Mouse (Mus musculus) ES-Bruce4 (cell line): ENCODE data around the gene BC025920. TPM values are rescaled to one million over a fixed set of nuclear protein-coding genes. Genes with fewer than 3 reads are reported as not detected.

Experiments
- H3K27ac ChIP-seq: 2 replicates; pipeline ENCODE4 v1.5.1; 2012; ENCODE audit warnings: low read length, inconsistent platforms; ENCODE audit not compliant: insufficient read depth
- H3K27me3 ChIP-seq: 2 replicates; pipeline ENCODE4 v1.6.1; 2012; ENCODE audit warnings: mild to moderate bottlenecking, low read length, inconsistent platforms; ENCODE audit not compliant: control insufficient read depth, poor library complexity, insufficient read depth, severe bottlenecking
- H3K36me3 ChIP-seq: 2 replicates; pipeline ENCODE4 v1.6.1; 2012; ENCODE audit warnings: inconsistent platforms, mild to moderate bottlenecking, low read length, moderate library complexity; ENCODE audit not compliant: control insufficient read depth, poor library complexity, insufficient read depth, severe bottlenecking
- H3K4me1 ChIP-seq: one replicate; pipeline ENCODE4 v1.8.1; 2011; ENCODE audit warnings: low read length; ENCODE audit not compliant: control insufficient read depth, insufficient read depth
- H3K4me3 ChIP-seq: 2 replicates; pipeline ENCODE4 v1.5.1; 2011; ENCODE audit warnings: low read depth, mild to moderate bottlenecking, low read length
- H3K9ac ChIP-seq: 2 replicates; pipeline ENCODE4 v1.6.1; 2012; ENCODE audit warnings: low read depth, mild to moderate bottlenecking, inconsistent platforms; ENCODE audit not compliant: poor library complexity, severe bottlenecking
- H3K9me3 ChIP-seq: replicated peaks from 2 replicates; pipeline ENCODE4 v1.6.1; 2012; ENCODE audit warnings: mild to moderate bottlenecking, low read length, inconsistent platforms; ENCODE audit not compliant: control insufficient read depth, poor library complexity, insufficient read depth, severe bottlenecking
- CTCF ChIP-seq: IDR thresholded peaks from one replicate; pipeline ENCODE4 v1.8.1; 2011; ENCODE audit warnings: low read depth, low read length
- EP300 ChIP-seq: IDR thresholded peaks from 2 replicates; pipeline ENCODE4 v1.6.1; 2011; ENCODE audit warnings: low read depth, low read length; ENCODE audit not compliant: insufficient read depth
- POLR2A ChIP-seq: IDR thresholded peaks from one replicate; pipeline ENCODE4 v1.8.1; 2011; ENCODE audit warnings: low read length; ENCODE audit not compliant: insufficient read depth
- polyA plus RNA-seq: library from polyadenylated mRNA; stranded (reverse); fragments of >200 nt; gene quantifications from 2 replicates; pipeline ENCODE4 v1.2.4, GENCODE M21; 2011; ENCODE audit warnings: low read depth; ENCODE audit not compliant: missing spikeins, insufficient read depth, insufficient read length

Gene BC025920
- polyA plus RNA-seq, 1 experiment = 3.2 TPM

DNA sequence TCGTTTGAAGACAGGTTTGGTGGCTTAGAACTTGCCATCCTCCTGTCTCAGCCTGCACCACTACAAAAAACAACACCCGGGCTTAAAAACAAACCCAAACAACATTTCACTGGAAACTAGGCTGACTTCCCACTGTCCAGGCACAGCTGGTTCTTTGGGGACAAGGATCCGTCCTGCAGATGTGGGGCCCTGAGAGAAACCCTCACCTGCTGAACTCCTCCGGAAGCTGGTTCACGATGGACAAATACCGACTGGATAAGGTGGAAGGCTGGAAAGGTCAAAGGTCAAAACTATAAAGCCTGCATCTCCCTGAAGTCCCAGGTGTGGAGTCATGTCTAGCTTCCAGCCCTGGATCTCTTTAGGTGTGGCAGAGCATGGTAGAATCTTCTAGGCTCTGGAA, 7.2 kb upstream of the BC025920 start:
- H3K4me1 ChIP-seq = peaks cover 3% of the 10 kb centered on the region
- no peak overlapping the region for H3K27ac ChIP-seq
- TF ChIP-seq POLR2A = no peak
- TF ChIP-seq CTCF = no peak
- TF ChIP-seq EP300 = no peak
- H3K9ac ChIP-seq = no peak overlapping the region
- no peaks in the 10 kb centered on the region for H3K36me3 ChIP-seq
- H3K9me3 ChIP-seq = no peaks in the 10 kb centered on the region
- H3K27me3 ChIP-seq = no peaks in the 10 kb centered on the region
- no peak overlapping the region for H3K4me3 ChIP-seq

DNA sequence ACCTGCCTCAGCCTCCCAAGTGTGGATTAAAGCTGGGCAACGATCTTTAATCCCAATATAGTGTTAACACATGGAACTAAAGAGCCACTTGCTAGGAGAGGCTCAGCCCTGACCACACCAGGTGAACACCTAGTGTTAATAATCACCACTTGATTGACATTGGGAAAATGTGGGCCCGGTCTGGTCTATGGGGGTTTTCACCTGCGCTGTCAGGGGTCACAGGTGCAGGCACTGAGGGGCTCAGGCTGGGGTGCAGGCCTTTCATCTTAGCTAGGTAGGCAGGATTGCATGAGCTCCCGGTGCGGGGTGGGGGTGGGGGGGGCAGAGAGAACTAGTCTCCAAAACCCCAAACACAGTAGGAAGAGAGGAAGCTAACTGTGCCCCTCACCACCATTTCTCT, 6.4 kb upstream of the BC025920 start:
- Histone ChIP-seq H3K27ac (no peak overlapping the region), H3K36me3 (no peaks in the 10 kb centered on the region), H3K9me3 (no peaks in the 10 kb centered on the region), H3K4me1 (peaks cover 3% of the 10 kb centered on the region), H3K9ac (no peak overlapping the region; the same call in 1 of the 2 replicates), H3K27me3 (no peaks in the 10 kb centered on the region), H3K4me3 (no peak overlapping the region)
- TF ChIP-seq EP300 (no peak), POLR2A (no peak), CTCF (no peak)

DNA sequence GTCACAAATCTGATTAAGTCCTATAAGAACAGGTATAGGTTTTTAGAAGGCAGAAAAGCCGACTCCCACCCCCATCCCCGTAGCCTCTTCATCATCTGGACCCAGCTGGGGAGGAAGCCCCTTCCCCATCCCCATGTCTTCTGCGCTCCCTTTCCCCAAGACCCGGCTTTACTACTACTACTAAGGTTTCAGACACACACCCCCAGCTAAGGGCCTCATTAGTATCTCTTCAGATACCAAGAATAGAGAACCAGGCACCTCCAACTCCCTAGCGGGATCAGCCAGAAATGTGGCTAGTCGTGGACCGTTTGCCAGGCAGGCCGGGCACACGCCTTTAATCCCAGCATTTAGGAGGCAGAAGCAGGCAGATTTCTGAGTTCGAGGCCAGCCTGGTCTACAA, 6.0 kb upstream of the BC025920 start:
- Histone ChIP-seq H3K36me3 (no peaks in the 10 kb centered on the region), H3K9me3 (no peaks in the 10 kb centered on the region), H3K27ac (0 out of 2 replicates have a peak overlapping the region, but pooled peaks have one; percentile 23), H3K4me1 (peaks cover 3% of the 10 kb centered on the region), H3K27me3 (no peaks in the 10 kb centered on the region), H3K4me3 (no peak overlapping the region), H3K9ac (no peak overlapping the region; the same call in 1 of the 2 replicates)
- TF ChIP-seq CTCF = no peak
- TF ChIP-seq POLR2A = no peak
- TF ChIP-seq EP300 = no peak

DNA sequence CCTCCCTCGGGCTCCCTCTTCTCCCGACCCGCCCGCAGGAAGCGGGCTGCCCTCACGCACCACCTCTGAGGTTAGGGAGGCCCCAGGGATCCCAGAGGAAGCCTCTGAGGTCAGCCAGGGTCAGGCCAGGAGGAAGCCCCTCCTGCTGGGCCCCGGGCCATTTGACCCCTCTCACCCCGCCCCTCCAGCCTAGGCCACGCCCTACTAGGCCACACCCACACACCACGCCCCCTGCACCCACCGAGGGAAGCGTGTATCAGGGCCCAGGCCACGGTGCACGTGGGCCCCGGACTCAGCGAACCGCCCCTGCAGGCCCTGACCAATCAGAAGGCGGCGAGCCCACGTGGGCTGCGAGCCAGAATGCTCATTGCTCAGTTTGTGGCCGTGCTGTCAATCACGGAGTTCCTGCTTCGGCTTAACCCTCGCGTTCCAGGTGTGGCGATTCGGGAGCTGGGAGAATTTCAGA, 5.3 kb upstream of the BC025920 start, which contains the start of gene Tle6:
Gene Tle6 (minus strand): TSS at position 336 of the 466 bp plus-strand sequence.
- H3K27ac ChIP-seq = 0 out of 2 replicates have a peak within 1 kb of the TSS, but pooled peaks have one; percentile 23
- H3K9ac ChIP-seq = no peak within 1 kb of the TSS; the same call in 1 of the 2 replicates
- peak within 1 kb of the TSS; percentile 47 for H3K4me3 ChIP-seq
- no peaks in the 10 kb centered on the region for H3K9me3 ChIP-seq
- no peaks in the 10 kb centered on the region for H3K36me3 ChIP-seq
- H3K4me1 ChIP-seq = peaks cover 3% of the 10 kb centered on the region
- TF ChIP-seq CTCF (no peak), EP300 (peak; percentile 77; the same call in 1 of the 2 replicates), POLR2A (no peak)
- H3K27me3 ChIP-seq = no peaks in the 10 kb centered on the region

DNA sequence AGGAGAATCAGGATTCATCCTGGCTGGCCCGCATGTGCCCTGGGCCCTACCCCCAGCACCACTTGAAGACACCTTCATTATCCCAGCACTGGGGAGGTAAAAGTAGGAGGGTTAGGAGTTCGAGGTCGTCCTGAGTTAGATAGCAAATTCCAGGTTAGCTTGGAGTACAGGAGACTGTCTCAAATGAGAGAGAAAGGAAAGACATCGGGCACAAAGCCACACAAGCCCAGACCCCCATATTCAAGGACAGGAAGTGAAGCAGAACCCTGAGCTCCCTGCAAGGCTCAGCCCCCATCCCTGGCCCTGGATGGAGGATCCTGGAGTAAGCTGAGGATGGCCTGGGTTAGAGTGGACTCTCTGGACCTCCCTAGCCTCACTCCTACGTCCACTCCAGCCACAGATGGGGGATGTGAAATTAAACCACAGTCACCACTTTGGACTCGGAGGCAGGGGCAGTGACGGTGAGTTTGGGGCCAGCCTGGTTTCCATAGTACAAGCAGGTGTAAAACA, 4.6 kb upstream of the BC025920 start:
- Histone ChIP-seq H3K9me3 (no peaks in the 10 kb centered on the region), H3K27me3 (no peaks in the 10 kb centered on the region), H3K9ac (no peak overlapping the region), H3K27ac (no peak overlapping the region), H3K4me3 (peak overlapping the region; percentile 47), H3K36me3 (no peaks in the 10 kb centered on the region), H3K4me1 (peaks cover 3% of the 10 kb centered on the region)
- TF ChIP-seq CTCF (no peak), POLR2A (no peak), EP300 (no peak)

DNA sequence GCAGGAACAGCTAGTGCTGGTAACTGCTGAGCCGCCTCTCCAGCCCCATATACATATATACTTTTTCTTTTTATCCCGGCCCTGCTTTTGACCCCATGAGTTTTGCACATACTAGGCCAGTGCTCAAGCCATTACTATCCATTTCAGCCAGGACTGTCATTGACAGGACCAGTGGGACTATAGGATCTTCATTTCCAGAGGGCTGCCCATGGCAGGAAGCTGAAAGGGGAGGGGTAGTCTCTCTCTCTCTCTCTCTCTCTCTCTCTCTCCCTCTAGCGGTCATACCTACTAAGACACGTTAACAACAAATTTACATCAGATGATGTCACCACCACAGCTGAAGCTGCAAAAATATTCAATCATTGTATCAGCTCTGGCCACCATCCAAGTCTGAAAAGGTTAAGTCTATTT, 3.3 kb upstream of the BC025920 start:
- Histone ChIP-seq H3K4me3 (no peak overlapping the region), H3K9ac (no peak overlapping the region), H3K4me1 (peaks cover 2% of the 10 kb centered on the region), H3K36me3 (no peaks in the 10 kb centered on the region), H3K27ac (no peak overlapping the region), H3K27me3 (no peaks in the 10 kb centered on the region), H3K9me3 (no peaks in the 10 kb centered on the region)
- TF ChIP-seq CTCF = peak; percentile 16
- TF ChIP-seq POLR2A = no peak
